Mouse (Mus musculus): ENCODE results near the gene Aplnr.

DNA sequence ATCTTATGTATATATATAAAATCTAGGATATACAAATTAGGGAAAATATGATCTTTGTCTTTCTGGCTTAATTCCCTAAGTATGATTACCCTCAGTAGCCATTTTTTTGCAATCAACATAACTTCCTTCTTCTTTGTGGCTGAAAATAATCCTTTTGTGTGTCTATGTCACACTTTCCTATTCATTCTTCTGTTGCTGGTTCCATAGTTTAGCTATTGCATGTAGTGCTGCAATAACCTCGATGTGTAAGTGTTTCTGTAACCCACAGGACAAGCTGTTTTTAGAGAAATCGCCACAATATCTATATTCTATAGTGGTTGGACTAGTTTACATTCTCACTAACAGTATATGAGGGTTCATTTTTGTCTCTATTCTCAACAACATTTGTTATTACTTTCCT is 8.9 kb downstream of the Aplnr start:
- no peak for TF ChIP-seq POLR2A (IDR thresholded peaks at IDR 0.05; ENCODE audit: insufficient read depth, low read length)
- TF ChIP-seq CTCF (IDR thresholded peaks at IDR 0.05; ENCODE audit: low read depth, low read length): no peak
- TF ChIP-seq EP300 (IDR thresholded peaks at IDR 0.05; ENCODE audit: insufficient read depth, low read depth, low read length): no peak
